Comparison of ENCODE assay signal across 10 mouse cellular contexts in genomic region chr6:50986270-50986924, GRCm38 (mm10).
DNase-seq lines count a peak whose midpoint lies in the region; ATAC-seq and TF ChIP-seq lines count a peak whose summit lies in the region.
"Had no signal": no experiment of that assay in that cellular context is flagged by ENCODE, and none has a peak within 500 bp of the region (broad histone marks: within the 10 kb centered on the region; RNA-seq: fewer than 3 reads in every experiment).

No protein-coding gene starts in this region.

- peaks cover 52% of the 10 kb centered on the region for H3K4me1 ChIP-seq in embryonic facial prominence, embryonic 12.5 days
- no peaks in the 10 kb centered on the region for H3K4me1 ChIP-seq in forebrain, postnatal 0 days (ENCODE audit: insufficient read depth)
- H3K4me1 ChIP-seq in midbrain, embryonic 15.5 days: peaks cover 37% of the 10 kb centered on the region
- H3K4me1 ChIP-seq in thymus, adult 2 months (replicated peaks; ENCODE audit: control insufficient read depth, insufficient read depth, low read length): no peaks in the 10 kb centered on the region

- H3K36me3 ChIP-seq in embryonic facial prominence, embryonic 12.5 days: no peaks in the 10 kb centered on the region
- H3K36me3 ChIP-seq in forebrain, postnatal 0 days (ENCODE audit: insufficient read depth): no peaks in the 10 kb centered on the region
- no peaks in the 10 kb centered on the region for H3K36me3 ChIP-seq in midbrain, embryonic 15.5 days (replicated peaks)
- no peaks in the 10 kb centered on the region for H3K36me3 ChIP-seq in thymus, adult 2 months (ENCODE audit: control insufficient read depth, insufficient read depth, low read length)

- peak; percentile 82 for DNase-seq in left cerebral cortex, postnatal 4 days
- DNase-seq in left cerebral cortex, postnatal 14 days (ENCODE audit: low spot score in 2 of 2): no peak
- DNase-seq in forebrain, postnatal 0 days: peak; percentile 56
- no peak for DNase-seq in frontal cortex, adult 2 months (ENCODE audit: extremely low spot score in 1 of 2, low spot score in 1 of 2)
- DNase-seq in thymus, adult 2 months: no peak
- DNase-seq: kidney, postnatal 10 days had no signal

- H3K27ac ChIP-seq in embryonic facial prominence, embryonic 12.5 days: peak overlapping the region; percentile 90
- H3K27ac ChIP-seq in forebrain, postnatal 0 days (ENCODE audit: low read depth, low read length): no peak overlapping the region
- H3K27ac ChIP-seq in midbrain, embryonic 15.5 days: 0 out of 2 replicates have a peak overlapping the region, but pooled peaks have one; percentile 20
- H3K27ac ChIP-seq in thymus, adult 2 months (ENCODE audit: control insufficient read depth, insufficient read depth, low read length): no peak overlapping the region

- H3K9ac ChIP-seq in embryonic facial prominence, embryonic 12.5 days: no peak overlapping the region
- H3K9ac ChIP-seq in forebrain, postnatal 0 days: no peak overlapping the region
- no peak overlapping the region for H3K9ac ChIP-seq in midbrain, embryonic 15.5 days

- intact Hi-C loops in left cerebral cortex, postnatal 4 days (cut with DNase I): no loop called here
- intact Hi-C loops in left cerebral cortex, postnatal 14 days (cut with DNase I): no loop called here

- TF ChIP-seq POLR2A in thymus, adult 2 months (IDR thresholded peaks at IDR 0.05; ENCODE audit: control insufficient read depth, extremely low read depth, insufficient read depth, low read length, poor library complexity): no peak

- no peak overlapping the region for H3K4me3 ChIP-seq in embryonic facial prominence, embryonic 12.5 days
- no peak overlapping the region for H3K4me3 ChIP-seq in forebrain, postnatal 0 days (ENCODE audit: low read depth, low read length)
- H3K4me3 ChIP-seq in midbrain, embryonic 15.5 days: no peak overlapping the region
- no peak overlapping the region for H3K4me3 ChIP-seq in thymus, adult 2 months (ENCODE audit: control insufficient read depth, insufficient read depth, low read length)
- H3K4me3 ChIP-seq: erythroblast, embryonic 14.5 days had no signal

- H3K27me3 ChIP-seq in embryonic facial prominence, embryonic 12.5 days: no peaks in the 10 kb centered on the region
- H3K27me3 ChIP-seq in forebrain, postnatal 0 days (ENCODE audit: insufficient read depth, low read length): no peaks in the 10 kb centered on the region
- no peaks in the 10 kb centered on the region for H3K27me3 ChIP-seq in midbrain, embryonic 15.5 days (replicated peaks)
- H3K27me3 ChIP-seq in thymus, adult 2 months (ENCODE audit: control insufficient read depth, insufficient read depth, low read length): no peaks in the 10 kb centered on the region

- H3K4me2 ChIP-seq in embryonic facial prominence, embryonic 12.5 days (replicated peaks): no peak overlapping the region
- H3K4me2 ChIP-seq in forebrain, postnatal 0 days (ENCODE audit: low read depth): no peak overlapping the region
- no peak overlapping the region for H3K4me2 ChIP-seq in midbrain, embryonic 15.5 days
- H3K4me2 ChIP-seq: heart, embryonic 11.5 days had no signal

- WGBS in embryonic facial prominence, embryonic 12.5 days: 65% methylated on average over 9 of the region's 9 CpGs
- 46% methylated on average over 9 of the region's 9 CpGs for WGBS in forebrain, postnatal 0 days
- WGBS in midbrain, embryonic 15.5 days: 71% methylated on average over 9 of the region's 9 CpGs
- WGBS in thymus, adult 2 months: 90% methylated on average over 9 of the region's 9 CpGs

- no peak for ATAC-seq in embryonic facial prominence, embryonic 12.5 days (ENCODE audit: insufficient number of reproducible peaks, insufficient read depth, low FRiP score, low TSS enrichment)
- ATAC-seq in forebrain, postnatal 0 days: peak; percentile 78
- no peak for ATAC-seq in midbrain, embryonic 15.5 days (replicated peaks)

- TF ChIP-seq CTCF in forebrain, postnatal 0 days (IDR thresholded peaks at IDR 0.05; ENCODE audit: low read depth): no peak
- TF ChIP-seq CTCF in thymus, adult 2 months (IDR thresholded peaks at IDR 0.05; ENCODE audit: borderline replicate concordance, control insufficient read depth, extremely low read depth, insufficient read depth, low read length, poor library complexity): no peak

- no peaks in the 10 kb centered on the region for H3K9me3 ChIP-seq in embryonic facial prominence, embryonic 12.5 days
- no peaks in the 10 kb centered on the region for H3K9me3 ChIP-seq in forebrain, postnatal 0 days (ENCODE audit: low read length)
- no peaks in the 10 kb centered on the region for H3K9me3 ChIP-seq in midbrain, embryonic 15.5 days

Comparison
In these comparisons a context has a peak if more than half of its experiments do, and no peak if none do; other contexts are left out.
1. DNase-seq: peak in left cerebral cortex, postnatal 4 days (single experiment) and forebrain, postnatal 0 days (single experiment); none in left cerebral cortex, postnatal 14 days (0 of 2), frontal cortex, adult 2 months (0 of 2) and thymus, adult 2 months (single experiment).
2. H3K27ac ChIP-seq: peak in embryonic facial prominence, embryonic 12.5 days (single experiment) and midbrain, embryonic 15.5 days (single experiment); none in forebrain, postnatal 0 days (single experiment) and thymus, adult 2 months (single experiment).